Mouse (Mus musculus) splenic B cell, adult 2 months (primary cell): ENCODE measurements around the gene Adarb1.

Experiments
- DNase-seq: peaks from one replicate; pipeline ENCODE4 v3.0.0-alpha.2; 2011; ENCODE audit warnings: low read depth, low spot score
- H3K27me3 ChIP-seq: 2 replicates; pipeline ENCODE4 v1.6.1; 2012; ENCODE audit warnings: mild to moderate bottlenecking, low read length, moderate library complexity, mixed read lengths; ENCODE audit not compliant: control insufficient read depth, poor library complexity, insufficient read depth, severe bottlenecking
- H3K36me3 ChIP-seq: 2 replicates; pipeline ENCODE4 v1.6.1; 2012; ENCODE audit warnings: mild to moderate bottlenecking, low read length, moderate library complexity, mixed read lengths; ENCODE audit not compliant: control insufficient read depth, poor library complexity, insufficient read depth, severe bottlenecking

The Adarb1 gene

DNA sequence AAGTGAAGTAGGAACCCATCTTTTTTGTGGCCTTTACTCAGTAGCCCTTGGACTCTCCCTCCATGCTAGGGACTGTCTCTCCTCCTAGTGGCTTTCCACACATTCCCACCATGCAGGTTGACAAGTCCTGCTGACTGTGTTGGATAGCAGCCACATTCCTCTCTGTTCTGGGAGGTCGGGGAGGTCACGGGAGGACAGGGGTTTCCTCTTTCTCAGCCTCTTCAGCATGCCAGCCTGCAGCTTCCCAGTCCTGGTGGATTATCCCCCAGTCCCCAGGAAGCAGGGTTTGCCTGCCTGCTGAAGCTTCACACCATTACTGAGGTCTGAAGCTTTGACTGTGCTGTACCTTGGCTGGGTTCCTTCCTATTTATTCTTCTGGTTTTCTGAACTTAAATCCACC is 29.7 kb upstream of the Adarb1 start:
- no peaks in the 10 kb centered on the region for H3K36me3 ChIP-seq
- no peaks in the 10 kb centered on the region for H3K27me3 ChIP-seq
- DNase-seq = no peak

- no peak for DNase-seq
- Histone ChIP-seq H3K27me3 (no peaks in the 10 kb centered on the region), H3K36me3 (no peaks in the 10 kb centered on the region)
These were observed 24.2 kb upstream of the Adarb1 start for GRCm38 (mm10) chr10:77442250-77442649.

DNA sequence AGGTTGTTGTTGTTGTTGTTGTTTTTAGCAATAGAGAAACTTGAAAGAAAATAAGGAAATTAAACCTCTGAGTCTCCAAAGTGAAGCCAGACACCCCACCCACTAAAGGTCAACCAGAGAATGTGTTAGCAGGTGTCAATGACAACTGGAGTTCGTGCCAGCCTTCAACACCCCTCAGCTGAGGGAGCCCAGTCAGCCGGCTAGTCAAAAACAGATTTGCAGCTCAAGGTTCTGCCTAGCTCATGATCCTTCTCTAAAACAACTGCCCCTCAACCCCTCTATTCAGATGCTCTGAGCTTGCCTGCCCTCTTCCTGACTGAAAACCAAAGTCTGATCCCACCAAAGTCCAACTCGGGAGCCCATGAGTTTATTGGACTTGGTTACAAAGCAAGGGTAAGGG is 23.7 kb upstream of the Adarb1 start:
- no peak for DNase-seq
- H3K27me3 ChIP-seq = no peaks in the 10 kb centered on the region
- no peaks in the 10 kb centered on the region for H3K36me3 ChIP-seq

DNA sequence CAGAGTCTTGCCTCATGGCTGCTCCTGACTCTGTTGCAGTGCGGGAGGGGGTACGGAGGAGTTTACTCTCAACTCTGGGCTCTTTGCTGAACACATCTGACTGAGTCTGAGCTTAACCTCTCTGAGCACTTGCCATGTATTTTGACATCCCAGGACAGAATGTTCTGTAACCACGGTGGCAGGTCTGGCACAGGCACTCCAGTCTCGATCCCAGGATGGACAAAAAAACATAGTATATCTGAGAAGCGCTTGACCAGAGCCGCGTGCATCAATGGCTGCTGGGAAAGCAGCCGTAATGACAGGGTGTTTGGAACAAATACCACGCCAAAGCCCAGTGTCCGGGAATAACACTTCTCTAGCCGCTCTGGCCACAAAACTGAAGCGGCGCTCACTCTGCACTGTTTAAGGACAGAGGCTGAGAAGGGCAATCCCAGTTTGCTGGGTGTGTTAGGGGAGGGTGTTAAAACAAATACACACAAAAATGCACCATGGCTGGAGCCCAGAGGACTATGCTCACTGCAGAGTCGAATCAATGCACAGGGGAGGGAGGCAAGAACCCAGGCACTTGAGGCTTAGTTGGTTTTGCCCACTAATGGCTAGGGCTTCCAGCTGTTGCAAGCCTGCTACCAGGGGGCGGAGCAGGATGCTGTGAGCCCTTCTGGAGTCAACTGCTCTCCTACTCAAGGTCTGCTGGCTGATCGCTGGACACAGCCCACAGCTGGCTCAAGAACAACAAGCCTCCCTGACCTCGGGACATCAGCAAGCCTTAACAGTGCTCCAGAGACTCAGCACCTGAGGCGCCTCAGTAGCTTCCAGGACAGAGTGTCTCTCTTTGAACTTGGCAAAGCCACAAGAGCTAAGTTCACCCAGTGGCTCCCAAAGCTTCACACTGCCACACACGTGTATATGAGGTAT is 23.0 kb upstream of the Adarb1 start:
- Histone ChIP-seq H3K27me3 (no peaks in the 10 kb centered on the region), H3K36me3 (no peaks in the 10 kb centered on the region)
- no peak for DNase-seq

DNA sequence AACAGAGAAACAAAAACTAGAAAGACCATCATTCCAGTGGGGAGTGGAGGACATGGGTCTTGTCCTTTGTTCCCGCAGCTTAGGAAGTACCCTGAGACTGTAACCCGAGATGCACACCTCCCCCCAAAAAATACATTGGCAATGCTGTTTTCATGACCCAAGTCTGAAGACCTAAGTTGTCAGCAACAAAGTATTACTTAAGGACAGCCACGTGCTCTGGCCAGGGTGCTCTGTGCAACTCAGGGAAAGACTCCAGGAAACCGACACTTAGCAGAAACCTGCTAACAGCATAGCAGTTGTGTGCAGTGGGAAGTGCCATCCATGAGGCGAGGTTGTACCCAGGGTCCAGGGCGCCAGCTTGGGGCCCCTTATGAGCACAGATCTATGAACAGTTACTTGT is 22.2 kb upstream of the Adarb1 start:
- H3K36me3 ChIP-seq = no peaks in the 10 kb centered on the region
- no peaks in the 10 kb centered on the region for H3K27me3 ChIP-seq
- DNase-seq = no peak

DNA sequence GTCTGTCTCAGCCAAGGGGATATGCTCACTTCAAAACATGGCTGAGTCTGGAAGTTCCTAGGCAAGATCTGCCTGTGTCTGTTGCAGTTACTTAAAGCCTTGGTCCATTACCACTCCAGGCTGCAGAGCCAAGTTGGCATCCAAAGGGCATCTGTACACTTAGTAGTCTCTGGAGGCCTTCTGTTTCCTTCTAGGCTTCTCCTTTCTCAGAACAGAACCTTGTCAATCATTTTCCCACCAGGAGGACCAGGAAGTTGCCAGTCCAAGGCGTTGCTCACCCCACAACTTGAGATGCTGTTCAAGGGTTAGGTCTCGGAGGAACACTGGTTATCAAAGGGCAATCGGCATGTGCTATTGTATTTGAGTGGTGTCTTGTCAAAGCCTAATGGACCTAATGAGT is 21.0 kb upstream of the Adarb1 start:
- DNase-seq = no peak
- no peaks in the 10 kb centered on the region for H3K27me3 ChIP-seq
- no peaks in the 10 kb centered on the region for H3K36me3 ChIP-seq

DNA sequence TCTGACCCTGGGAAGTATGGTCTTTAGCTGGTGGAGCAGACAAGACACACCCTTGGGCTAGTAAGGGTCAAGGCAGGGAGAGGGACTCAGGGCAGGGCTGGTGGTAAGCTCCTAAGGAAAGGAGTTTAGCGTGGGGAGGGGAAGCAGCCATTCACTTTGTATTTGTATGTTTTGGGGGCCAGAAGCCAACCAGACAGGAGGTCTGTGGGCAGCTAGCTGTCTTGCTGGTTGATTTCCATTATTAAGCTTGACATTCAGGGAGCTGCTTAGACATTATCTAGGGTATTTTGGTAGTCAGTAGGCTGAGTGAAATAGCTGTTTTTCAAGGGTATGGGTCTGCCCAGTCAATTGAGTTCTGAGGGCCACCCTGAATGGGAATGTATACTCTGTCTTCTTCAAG is 20.0 kb upstream of the Adarb1 start:
- DNase-seq = no peak

GRCm38 (mm10) chr10:77435343-77435742 is 17.3 kb upstream of the Adarb1 start:
- Histone ChIP-seq H3K36me3 (no peaks in the 10 kb centered on the region), H3K27me3 (no peaks in the 10 kb centered on the region)
- no peak for DNase-seq

More for the DNA sequence above, 20.0 kb upstream of the Adarb1 start:
- no peaks in the 10 kb centered on the region for H3K27me3 ChIP-seq
- no peaks in the 10 kb centered on the region for H3K36me3 ChIP-seq

DNA sequence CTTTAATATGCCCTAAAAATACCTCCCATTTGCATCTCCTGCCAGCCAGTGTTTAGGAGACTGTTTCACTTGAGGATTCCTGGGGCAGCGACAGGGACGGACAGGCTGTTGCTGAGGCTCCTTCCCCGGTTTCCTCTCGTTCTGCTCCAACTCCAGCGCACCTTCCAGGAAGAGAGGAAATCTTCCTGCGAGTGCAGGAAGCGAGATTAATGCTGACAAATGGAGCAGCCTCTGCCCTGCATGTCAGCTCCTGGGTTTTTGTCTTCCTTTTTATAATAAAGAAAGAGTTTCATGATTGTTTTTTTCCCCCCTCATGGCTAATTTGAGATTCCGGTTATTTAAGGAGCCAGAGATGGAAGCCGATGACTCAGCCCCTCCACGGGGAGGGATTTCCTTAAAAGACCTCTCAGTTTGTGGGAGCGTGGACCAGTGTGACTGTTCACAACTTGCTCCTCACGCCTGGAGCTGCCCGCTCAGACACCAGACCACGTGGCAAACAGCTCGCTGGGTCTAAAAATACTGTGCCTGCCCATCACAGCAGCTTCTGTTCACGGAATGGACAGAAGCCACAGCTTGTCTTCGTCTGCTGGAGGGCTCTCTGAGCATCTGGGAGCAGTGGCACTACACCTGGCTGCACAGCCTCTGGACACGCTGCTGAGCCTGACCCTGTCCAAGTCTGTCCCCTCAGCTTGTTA is 16.5 kb upstream of the Adarb1 start:
- Histone ChIP-seq H3K36me3 (no peaks in the 10 kb centered on the region), H3K27me3 (no peaks in the 10 kb centered on the region)
- DNase-seq = no peak

DNA sequence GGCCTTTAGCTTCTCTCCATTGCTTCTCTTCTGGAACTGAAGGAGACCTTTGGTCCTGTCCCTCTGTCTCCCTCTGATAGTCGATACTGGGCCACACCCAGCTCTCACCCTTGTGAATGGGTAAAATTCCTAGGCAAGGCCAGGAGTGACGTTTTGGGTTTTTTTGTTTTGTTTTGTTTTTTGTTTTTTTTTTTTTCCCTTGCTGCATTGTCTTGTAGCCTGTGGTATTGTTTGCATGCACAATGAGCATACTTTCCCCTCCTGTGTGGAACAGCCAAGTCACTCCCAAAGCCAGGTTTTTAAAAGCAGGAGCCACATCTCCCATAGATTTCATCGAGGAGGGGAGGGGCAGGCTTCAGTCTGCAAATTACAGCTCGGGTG is 16.0 kb upstream of the Adarb1 start:
- no peaks in the 10 kb centered on the region for H3K27me3 ChIP-seq
- H3K36me3 ChIP-seq = no peaks in the 10 kb centered on the region
- DNase-seq = no peak

GRCm38 (mm10) chr10:77430771-77431170 is 12.7 kb upstream of the Adarb1 start:
- Histone ChIP-seq H3K36me3 (no peaks in the 10 kb centered on the region), H3K27me3 (no peaks in the 10 kb centered on the region)
- no peak for DNase-seq

DNA sequence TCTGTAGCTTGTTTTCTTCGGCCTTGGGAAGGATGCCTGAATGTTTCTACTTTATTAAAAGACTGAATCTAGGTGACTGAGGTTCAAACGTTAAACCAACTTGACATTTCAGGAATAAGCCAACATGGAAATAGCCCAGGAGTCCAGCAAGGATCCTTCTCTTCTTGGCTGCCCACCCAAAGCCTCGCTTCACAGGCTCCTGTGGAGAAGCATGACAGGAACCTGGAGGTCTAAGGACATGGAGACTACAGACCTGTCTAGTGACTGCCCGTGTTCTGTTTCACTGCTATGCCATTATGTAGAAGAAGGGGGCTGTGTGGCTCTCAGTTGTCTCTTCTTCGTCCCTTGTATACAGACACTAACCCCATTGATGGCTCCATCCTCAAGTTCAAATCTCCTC is 11.9 kb upstream of the Adarb1 start:
- no peaks in the 10 kb centered on the region for H3K36me3 ChIP-seq
- DNase-seq = no peak
- no peaks in the 10 kb centered on the region for H3K27me3 ChIP-seq

DNA sequence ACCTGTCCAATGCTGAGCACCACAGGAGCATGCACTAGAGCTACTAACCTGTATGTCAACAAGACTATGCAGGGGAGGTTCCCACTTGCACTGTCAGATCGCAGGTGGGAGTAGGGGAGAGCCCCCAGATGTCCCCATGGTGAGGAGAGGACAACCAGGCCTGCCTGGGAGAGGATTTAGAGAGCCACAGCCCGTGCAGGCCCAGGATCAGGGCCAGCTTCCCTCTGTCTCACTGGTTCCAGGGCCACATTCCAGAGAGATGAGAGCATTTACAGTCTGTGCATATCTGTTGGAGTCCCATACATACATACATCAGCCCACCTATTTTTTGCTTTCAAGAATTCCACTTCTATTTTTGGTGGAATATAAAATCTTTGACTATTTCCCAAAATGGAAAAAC is 9.5 kb upstream of the Adarb1 start:
- DNase-seq = no peak
- H3K27me3 ChIP-seq = no peaks in the 10 kb centered on the region
- no peaks in the 10 kb centered on the region for H3K36me3 ChIP-seq

- no peaks in the 10 kb centered on the region for H3K36me3 ChIP-seq
- H3K27me3 ChIP-seq = no peaks in the 10 kb centered on the region
- no peak for DNase-seq
These were observed 2.1 kb upstream of the Adarb1 start for GRCm38 (mm10) chr10:77420190-77420589.

DNA sequence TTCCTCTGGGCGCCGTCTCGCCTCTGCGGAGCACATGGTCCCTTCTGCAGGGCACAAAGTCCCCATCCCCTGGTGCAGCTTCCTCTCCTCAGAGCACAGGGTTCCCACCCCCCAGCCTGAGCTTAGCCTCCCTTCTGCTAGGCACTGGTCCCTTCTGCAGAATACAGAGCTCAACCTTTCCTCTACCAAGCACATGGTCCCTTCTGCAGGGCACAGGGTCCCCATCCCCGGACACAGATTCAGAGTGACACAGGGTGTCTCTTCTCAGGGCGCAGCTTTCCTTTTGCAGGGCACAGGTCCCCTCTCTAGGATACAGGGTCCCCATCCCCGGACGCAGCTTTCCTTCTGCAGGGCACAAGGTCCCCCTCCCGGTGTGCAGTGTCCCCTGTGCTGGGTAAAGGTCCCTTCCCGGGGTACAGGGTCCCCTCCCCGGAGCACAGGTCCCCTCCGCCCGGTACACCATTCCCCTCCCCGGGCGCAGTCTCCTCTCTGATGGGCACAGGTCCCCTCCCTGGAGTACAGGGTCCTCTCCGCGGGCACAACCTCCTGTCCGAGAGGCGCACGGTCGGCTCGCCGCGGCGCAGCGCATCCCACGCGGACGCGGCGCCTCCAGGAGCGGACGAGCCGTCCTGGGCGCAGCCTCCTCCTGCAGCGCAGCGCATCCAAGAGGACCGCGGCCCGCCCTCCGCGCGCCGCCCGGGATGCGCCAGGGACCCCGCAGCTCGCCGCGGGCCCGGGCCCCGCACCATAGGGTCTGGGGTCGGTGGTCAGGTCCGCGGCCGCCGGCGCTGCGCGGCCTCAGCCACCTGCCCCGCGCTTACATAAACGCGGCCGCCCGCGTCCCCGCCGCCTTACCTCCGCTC is 599 bp downstream of the Adarb1 start:
- Histone ChIP-seq H3K36me3 (no peaks in the 10 kb centered on the region), H3K27me3 (no peaks in the 10 kb centered on the region)
- peak; percentile 21 for DNase-seq
